Mouse (Mus musculus): ENCODE results near the gene Olfr224. TPM values are rescaled to one million over a fixed set of nuclear protein-coding genes. Genes with fewer than 3 reads are reported as not detected.
"Not testable (repeated sequence)": the region's sequence is repeated elsewhere in the genome, so short reads cannot be mapped to it uniquely, and the experiment has no call there.

Gene Olfr224
- total RNA-seq (2022) = not detected

DNA sequence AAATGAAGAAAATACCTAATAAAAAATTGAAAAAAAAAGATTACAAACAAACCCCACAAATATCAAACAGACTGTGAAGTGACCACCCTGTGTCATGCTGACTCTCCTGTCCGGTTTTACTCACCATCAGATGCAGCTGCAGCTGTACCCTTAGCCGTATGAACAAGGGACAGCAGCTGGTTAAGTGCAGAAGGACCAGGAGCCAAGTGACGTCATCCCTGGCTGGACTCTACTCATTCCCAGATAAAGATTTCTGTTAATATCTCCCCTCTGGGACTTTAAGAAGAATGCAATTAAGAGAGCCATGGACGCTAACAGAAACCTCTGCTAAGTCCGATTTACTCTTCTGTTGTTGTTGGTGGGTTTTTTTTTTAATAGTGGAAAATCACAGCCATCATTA is at the start of gene Olfr224:
Gene Olfr224 (minus strand): TSS at position 149 of the 400 bp plus-strand sequence.
- peak; percentile 11 for DNase-seq (ENCODE audit: low spot score)

DNA sequence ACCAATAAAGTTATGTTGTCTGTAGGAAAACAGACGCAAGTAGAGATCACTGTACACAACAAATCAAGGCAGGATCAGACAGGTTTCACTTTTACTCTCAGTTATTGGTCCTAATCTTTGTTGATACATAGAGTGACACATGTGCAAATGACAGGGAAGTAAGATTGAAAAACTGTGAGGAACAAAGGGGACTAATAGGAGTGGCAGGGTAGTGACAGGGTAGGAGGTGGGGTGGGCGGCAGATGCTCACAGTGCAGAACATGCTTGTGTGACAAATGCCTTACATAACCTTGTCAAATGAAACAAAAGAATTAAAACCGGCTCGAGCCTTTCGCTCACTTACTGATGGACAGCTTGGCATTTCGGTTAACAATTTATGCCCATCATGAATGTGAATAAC is 48.4 kb upstream of the Olfr224 start:
- DNase-seq (ENCODE audit: low spot score) = no peak

DNA sequence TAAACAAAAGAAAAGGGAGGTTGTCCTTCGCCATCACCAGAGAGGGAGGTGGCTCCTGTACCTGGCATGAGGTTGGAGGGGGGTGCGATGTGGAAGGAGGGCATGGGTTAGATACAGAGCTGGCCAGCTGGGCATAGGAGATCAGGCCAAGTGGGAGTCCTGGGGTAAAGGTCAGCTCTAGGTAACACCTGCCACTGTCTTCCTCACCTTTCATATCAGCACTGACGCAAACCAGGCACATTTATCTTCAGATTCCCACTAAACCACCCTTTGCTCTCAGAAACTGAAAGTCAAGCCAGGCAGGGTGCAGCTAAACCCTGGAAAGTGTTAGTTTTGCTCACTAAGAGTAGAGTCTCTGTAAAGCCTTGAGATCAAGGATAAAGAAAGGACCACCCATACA is 48.0 kb upstream of the Olfr224 start:
- DNase-seq (ENCODE audit: low spot score) = no peak

DNA sequence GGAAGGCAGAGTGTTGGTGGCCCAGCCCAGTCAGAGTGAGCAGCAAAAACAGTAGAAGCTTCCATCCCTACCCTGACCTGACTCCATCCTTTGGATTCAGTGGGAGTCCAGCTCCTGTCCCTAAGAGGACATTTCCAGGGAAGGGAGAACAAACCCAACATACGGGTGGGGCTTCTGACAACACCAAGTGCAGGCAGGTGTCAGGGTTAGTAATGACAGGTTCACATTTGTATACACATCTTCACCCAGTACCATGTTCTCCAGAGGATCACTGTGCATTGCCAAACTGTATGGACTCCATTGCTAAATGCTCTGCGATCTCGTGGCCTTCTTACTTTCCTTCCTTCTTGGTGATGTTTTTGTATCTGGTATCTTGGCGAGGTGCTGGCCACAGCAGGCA is 45.6 kb upstream of the Olfr224 start, which contains the start of gene 2210407C18Rik:
Gene 2210407C18Rik (minus strand): TSS at position 101 of the 400 bp plus-strand sequence.
- no peak for DNase-seq (ENCODE audit: low spot score)

DNA sequence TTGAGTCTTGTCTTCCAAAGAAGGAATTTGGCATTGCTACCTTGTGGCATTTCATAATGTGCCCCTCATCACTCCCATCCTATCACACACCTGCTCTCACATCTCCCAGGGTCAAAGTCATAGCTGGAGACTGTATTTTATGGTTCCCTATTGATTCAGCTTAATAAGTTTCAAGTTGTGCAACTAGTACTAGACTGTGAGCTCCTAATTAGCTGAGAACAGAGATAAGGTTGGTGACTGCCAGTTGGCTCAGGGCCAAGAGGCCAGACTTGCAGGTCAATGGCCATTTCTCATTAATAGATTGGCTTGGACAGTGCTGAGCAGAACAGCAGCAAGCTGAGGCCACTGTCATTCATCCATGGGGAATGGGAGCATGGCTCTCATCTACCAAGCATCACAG is 44.2 kb upstream of the Olfr224 start:
- no peak for DNase-seq (ENCODE audit: low spot score)

DNA sequence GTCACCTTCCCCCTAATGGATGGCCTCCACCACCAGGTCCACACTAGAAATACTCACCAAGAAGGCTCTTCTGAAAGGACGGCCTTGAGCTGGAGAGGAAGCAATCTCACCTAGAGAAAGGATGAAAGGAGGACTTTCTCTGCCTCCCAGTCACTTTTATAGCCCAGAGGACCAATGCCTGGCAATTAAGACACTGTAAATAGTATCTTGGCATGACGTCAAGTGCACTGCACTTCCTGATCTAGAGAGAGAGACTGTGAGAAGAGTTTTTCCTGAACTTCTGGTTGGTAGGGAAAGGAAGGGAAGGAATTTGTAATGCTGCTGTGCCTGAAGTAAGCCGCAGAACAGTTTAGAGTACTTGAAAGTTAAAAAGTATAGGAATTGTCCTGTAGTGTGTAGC is 43.0 kb upstream of the Olfr224 start:
- DNase-seq (ENCODE audit: low spot score) = no peak

DNA sequence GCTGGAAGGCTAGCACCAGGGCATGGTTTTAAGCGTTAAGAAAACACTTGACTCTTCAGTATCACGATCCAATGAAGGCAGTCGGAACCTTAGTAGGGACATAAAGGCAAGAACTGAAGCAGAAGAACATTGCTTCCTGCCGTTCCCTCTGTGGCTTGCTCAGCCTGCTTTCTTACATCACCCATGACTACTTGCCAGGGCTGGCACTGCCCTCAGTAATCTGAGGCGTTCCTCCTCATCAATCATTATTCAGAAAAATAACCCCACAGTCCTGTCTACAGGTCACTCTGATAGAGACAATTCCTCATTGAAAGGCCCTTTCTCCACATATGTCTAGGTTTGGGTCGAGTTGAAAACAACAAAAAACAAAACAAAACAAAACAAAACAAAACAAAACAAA is 36.7 kb upstream of the Olfr224 start:
- no peak for DNase-seq (ENCODE audit: low spot score)

DNA sequence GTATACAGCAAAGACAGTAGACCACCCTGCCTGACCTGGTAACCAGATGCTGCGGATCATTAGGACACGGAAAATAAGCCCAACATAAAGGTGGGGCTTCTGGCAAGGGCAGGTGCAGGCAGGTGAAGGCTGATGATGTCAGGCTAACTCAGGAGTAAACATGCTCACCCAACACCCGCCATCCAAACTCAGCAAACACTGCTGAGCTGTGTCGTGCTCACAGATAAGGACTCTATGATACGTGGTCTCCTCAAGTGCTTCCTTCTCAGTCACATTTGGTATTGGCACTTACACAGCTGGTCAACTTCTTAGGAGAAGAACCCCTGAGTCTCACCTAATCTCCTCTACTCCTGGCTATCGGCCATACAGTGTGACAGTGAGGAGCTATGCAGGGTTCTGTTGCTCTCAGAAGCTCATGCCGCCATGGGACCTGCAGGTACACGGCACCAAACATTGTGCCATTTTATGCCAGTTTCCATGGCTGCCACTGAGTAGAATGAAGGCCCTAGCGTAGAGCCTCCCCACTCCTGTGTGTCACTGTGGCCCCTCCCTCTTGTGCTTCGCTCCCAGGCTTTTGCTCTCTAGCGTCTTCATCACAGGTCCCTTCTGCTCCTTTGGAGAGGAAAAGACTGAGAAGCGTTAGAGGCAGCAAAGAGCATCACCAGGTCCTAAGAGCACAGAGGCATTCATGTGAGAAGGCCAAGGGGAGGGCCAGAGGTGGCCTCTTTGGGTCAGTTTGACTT is 36.0 kb upstream of the Olfr224 start:
- no peak for DNase-seq (ENCODE audit: low spot score)

DNA sequence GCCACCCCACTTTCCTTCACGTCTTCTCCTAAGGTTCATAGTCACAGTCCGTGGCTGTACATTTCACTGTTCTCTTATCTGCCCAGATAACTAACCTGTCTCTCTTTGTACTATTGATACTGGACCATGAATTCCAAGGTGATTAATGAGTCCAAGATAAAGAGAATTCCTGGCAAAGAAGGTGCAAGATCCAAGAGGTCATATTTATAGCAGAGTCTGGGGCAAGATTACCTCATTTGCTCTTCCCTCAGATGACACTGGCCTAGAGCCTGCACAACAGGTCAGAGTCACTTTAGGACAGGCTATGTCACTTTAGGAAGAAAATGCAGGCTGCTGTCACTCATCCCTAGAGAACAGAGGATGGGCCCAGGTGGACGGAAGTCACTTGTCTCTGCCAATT is 34.9 kb upstream of the Olfr224 start:
- no peak for DNase-seq (ENCODE audit: low spot score)

DNA sequence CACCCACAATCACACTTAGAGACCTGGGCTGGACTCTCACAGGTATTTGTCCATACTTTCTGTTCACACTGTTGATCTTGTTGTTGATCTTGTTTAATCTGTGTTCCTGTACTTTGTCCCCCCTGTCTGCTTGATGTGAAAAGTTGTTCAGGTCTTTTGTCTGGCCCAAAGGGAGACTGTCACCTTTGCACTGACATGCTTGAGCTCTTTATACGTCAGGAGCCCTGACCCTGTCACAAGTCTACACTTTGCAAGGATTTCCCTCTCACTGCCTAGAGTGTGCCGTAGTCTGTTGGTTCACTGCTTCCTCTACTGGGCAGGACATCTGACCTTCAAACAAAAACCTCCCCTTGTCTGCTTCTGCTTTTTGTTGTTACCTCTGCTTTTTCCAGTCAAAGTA is 34.3 kb upstream of the Olfr224 start:
- DNase-seq (ENCODE audit: low spot score) = no peak

DNA sequence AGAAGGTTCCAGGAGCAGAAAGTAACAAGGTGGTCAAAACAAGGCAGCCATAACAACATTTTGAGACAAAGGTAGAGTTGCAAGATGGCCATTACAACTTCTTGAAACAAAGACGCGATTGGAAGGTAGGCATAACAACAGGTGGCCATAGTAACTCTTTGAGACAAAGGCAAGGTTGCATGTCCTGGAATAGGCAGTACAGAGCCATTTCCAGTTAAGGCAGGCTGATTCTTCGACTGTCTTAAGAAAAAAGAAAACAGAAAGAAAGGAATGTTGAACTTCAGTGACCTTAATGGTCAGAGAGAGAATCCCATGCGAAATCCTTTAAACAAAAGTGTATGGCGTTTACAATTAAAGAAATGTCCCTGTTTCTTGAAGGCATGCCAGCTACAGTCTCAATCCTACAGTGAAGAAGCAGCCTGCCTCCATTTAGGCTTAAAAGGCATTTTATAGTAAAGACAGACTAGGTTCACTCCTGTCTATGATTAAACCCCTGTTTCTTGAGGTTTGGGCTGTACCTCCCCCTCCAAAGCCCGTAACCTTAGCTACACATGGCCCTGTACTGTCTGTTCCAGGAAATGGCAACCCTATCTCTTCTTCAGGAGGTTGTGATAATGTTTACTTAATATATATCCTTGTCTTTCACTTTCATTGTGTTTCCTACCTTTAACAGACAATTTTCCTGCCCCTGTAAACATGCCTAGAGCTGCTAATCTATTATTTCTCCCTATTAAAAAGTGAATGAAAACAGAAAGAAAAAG is 32.6 kb upstream of the Olfr224 start:
- no peak for DNase-seq (ENCODE audit: low spot score)

DNA sequence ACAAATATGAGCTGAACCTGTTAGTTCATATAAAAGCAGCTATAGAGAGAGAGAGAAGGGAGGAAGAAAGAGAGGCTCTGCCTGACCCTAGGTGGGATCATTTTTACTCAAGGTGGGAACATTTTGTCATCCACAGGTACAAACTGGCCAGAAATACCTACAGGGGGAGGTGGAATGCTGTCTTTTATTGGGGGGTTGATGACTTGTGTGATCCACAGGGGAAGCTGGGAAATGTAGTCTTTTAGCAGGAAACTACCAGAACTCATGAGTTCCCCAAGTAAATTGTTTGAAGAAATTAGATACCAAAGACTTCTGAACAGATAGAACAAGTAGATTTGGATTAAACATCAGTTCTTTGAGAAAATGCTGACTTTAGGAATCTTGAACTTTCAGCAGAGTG is 31.7 kb upstream of the Olfr224 start:
- no peak for DNase-seq (ENCODE audit: low spot score)

DNA sequence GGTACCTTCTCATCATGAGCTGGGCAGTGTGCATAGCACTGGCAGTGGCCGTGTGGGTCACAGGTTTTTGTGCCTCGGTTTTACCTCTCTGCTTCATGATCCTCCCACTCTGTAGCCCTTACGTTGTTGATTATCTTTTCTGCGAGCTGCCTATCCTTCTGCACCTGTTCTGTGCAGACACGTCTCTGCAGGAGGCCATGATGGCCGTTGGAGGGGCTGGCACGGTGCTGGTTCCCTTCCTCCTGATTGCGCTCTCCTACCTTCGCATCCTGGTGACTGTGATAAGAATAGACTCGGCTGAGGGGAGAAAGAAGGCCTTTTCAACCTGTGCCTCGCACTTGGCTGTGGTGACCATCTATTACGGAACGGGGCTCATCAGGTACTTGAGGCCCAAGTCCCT is 27.5 kb upstream of the Olfr224 start:
- no peak for DNase-seq (ENCODE audit: low spot score)

DNA sequence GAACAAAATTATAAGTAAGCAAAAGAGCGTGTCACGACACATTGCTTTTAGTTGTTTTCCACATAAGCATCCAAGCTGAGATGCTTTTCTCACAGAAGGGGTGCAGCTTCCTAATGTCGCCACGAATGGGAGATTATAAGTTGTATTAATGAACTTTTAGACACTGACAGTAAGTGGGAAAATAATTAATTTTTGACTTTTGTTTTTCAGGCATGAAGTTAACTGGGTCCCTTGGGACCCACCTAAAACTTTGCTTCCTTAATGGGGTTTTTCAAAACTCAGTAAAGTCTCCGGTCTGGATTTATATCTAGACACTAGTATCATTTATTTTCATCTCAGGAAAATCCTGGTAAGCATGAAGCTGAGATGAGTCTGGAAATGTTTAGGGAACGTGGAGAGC is 24.5 kb upstream of the Olfr224 start, which contains the start of gene Olfr324:
Gene Olfr324 (plus strand): TSS at position 301 of the 400 bp plus-strand sequence.
- no peak for DNase-seq (ENCODE audit: low spot score)

DNA sequence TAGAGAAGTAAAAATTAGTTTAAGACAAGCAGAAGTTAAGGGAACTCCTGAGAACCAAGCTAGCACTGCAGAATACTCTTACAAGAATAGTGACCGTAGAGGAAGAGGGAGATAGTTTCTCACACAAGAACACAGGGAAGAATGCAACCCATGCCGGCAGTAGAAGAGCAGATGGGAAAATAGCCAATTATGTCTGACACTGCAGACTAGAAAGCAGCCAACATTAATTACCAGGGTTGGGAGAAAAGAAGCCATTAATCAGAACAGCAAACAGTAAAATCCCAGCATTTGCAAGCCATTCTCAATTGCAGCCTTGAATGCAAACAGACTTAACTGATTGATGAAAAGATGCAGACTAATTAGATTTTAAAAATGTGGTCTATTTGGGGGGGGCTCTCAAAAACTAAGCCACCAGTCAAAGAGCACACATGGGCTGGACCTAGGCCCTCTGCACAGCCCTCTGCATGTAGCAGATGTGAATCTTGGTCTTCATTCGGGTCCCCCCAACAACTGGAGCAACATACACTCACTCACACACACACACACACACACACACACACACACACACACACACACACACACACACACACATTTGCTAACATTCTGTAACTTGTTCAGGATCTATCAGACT is 18.4 kb upstream of the Olfr224 start:
- DNase-seq (ENCODE audit: low spot score) = no peak

DNA sequence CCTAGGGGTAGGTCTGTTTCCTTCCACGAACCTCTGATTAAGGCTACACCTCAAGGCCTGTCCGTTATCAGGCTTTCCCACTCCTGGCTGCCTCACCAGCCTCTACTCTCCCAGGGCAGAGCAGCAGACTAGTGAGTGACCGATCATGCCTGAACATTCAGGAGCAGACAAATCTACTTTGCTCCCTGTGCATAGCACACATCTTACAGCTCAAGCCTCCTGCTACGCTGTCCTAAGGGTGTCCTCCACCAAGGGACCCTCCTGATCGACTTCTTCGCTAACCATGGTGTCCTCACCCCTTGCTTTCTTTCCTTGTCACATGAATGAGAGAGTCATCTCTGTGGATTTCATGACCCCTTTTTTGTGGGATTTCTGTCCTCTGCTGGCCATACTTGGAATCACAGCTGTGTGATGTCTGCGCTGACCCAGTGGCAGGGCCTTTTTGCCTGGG is 17.6 kb upstream of the Olfr224 start:
- peak; percentile 19 for DNase-seq (ENCODE audit: low spot score)

DNA sequence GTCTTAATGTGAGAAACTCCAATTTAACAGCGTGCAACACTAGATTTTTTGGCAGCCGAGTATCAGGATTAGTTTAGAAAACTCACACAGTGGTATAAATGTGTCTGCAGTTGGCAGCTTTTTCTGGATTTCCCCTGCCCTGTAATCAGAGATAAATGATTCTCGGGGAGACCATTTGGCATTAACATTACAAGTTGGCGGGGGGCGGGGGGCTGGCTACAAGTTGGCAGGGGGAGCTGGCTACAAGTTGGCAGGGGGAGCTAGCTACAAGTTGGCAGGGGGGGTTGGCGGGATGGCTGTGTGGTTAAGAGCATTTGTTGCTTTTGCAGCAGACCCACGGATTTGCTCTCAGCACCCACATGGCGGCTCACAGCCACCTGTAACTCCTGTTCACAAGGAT is 8.3 kb upstream of the Olfr224 start:
- no peak for DNase-seq (ENCODE audit: low spot score)

DNA sequence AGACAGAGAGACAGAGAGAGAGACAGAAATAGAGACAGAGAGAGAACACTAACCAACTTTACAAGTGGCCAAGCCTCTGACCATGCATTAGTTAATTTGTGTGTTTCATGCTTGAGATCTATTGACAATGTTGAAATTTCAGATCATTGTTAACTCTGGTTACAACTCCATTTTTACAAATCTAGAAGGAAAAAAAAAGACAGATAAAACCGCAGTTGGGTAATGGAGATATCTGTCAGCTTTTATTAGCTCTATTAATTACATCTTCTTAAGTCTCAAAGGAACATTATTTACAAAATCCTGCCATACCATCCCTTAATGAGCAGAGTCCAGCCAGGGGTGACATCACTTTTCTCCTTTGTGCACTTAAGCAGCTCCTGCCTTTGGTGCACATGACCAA is 7.1 kb upstream of the Olfr224 start, which contains the start of gene Olfr325:
Gene Olfr325 (plus strand): TSS at position 301 of the 400 bp plus-strand sequence.
- no peak for DNase-seq (ENCODE audit: low spot score)

DNA sequence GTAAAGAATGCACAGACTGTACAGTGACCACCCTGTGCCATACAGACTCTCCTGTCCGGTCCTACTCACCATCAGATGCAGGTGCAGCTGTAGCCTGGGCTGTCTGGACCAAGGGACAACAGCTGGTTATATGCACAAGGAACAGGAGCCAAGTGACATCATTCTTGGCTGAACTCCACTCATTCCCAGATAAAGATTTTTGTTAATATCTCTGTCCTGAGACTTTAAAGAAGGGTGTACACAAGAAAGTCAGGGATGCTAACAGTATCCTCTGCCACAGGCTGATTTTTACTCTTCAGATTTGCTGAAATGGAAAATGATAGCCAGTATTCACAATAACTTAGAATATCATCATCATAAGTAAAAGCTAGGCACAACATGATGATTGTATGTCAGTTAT is 14.8 kb downstream of the Olfr224 start, which contains the start of gene Olfr328:
Gene Olfr328 (minus strand): TSS at position 101 of the 400 bp plus-strand sequence.
- DNase-seq (ENCODE audit: low spot score) = no peak

DNA sequence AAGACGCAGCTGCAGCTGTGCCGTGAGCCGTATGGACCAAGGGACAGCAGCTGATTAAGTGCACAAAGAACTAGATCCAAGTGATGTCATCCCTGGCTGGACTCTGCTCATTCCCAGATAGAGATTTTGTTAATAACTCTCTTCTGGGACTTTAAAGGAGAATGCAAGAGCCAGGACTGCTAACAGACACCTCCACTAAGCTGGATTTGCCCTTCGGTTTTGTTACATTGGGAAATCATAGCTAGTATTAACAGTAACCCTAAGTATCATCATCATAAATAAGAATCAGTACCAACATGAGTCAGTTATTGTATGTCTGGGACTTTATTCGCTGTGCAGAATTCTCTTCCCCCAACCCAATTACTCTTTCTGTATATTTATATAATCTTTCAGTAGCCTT is 24.0 kb downstream of the Olfr224 start, which contains the start of gene Olfr329-ps:
Gene Olfr329-ps (minus strand): TSS at position 101 of the 400 bp plus-strand sequence.
- DNase-seq (ENCODE audit: low spot score) = peak; percentile 4

DNA sequence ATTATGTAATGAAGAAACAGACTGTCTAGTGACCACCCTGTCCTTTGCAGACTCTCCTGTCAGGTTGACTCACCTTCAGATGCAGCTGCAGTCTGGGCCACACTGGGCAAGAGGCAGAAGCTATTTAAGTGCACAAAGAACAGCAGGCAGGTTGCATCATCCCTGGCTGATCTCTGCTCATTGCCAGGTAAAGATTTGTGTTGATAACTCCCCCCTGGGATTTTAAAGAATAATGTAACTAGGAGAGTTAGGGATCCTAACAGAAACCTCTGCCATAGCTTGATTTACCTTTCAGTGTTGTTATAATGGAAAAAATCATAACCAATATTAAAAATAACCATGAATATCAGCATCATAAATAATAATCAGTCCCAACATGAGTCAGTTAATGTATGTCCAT is 35.6 kb downstream of the Olfr224 start, which contains the start of gene Olfr330:
Gene Olfr330 (minus strand): TSS at position 101 of the 400 bp plus-strand sequence.
- not testable (repeated sequence) for DNase-seq (ENCODE audit: low spot score)

DNA sequence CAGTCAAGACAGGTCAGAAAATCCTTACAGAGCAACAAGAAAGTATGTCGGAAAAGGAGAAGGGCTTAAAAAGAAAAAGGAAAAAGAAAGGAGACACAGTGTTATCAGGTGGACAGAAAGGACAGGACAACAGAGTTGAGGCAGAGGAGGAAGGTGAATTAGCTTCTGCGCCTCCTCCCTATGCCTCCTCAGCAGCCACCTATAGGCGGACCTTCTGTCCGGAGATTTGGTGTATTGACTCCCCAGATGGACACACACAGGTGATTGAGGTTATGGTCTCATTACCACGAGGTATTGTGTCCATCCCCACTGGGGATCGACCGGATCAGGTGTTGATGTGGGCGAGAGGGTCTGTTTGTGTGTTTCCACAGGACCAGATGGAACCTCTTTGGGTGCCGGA is 50.6 kb downstream of the Olfr224 start:
- DNase-seq (ENCODE audit: low spot score) = peak; percentile 4
